In the genomic region with DNA sequence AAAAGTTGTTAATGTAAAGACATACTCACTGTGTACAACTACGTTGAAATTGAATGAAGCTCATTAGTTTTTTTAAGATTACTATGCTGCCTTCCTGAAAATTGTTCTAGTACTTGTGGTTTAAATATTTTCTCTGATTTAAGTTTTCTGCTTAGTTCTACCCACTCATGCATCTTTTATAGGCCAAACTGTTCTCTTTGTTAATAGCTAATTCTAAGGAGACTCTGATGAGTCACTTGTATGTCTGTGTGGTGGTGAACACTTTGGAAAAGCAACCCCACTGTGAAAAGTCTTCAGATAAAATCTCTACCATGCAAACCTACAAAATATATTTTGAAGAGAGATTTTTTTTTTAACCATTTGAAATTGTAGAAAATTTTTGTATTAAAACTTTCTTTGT, we compare ENCODE assay signal across 23 mouse cellular contexts. TPM values are rescaled to one million over a fixed set of nuclear protein-coding genes. Genes with fewer than 3 reads are reported as not detected.
DNase-seq lines count a peak whose midpoint lies in the region; TF ChIP-seq lines count a peak whose summit lies in the region.
"Had no signal": no experiment of that assay in that cellular context is flagged by ENCODE, and none has a peak within 500 bp of the region (broad histone marks: within the 10 kb centered on the region; RNA-seq: fewer than 3 reads in every experiment).

No protein-coding gene starts in this region.

- 63% methylated on average over 1 of the region's 1 CpGs for WGBS in macrophage (ENCODE audit: missing documents)

- peaks cover 20% of the 10 kb centered on the region; the same call in 1 of the 2 replicates for H3K79me2 ChIP-seq in macrophage (ENCODE audit: inconsistent target)

- TF ChIP-seq CTCF in bone marrow macrophage, adult 2 months (IDR thresholded peaks at IDR 0.05; ENCODE audit: low read depth, low read length) = no peak

- H3K4me3 ChIP-seq in bone marrow macrophage, adult 2 months (ENCODE audit: insufficient read depth, low read length) = no peak overlapping the region
- H3K4me3 ChIP-seq in macrophage (ENCODE audit: inconsistent target) = no peak overlapping the region
- H3K4me3 ChIP-seq: heart, adult 2 months; heart, embryonic 10.5 days; heart, embryonic 13.5 days; intestine, embryonic 15.5 days had no signal

- DNase-seq in 416B (ENCODE audit: low read depth) = peak; percentile 51
- DNase-seq in adrenal gland, adult 8-10 months = no peak
- no peak for DNase-seq in testis, postnatal 10 days (ENCODE audit: low spot score)
- DNase-seq in layer of hippocampus, adult 11-12 months (ENCODE audit: low spot score) = no peak
- DNase-seq: adrenal gland, postnatal 10 days; adrenal gland, postnatal 36 days; cerebellum, adult 18-20 months; cerebellum, adult 9-10 months; cerebellum, postnatal 14 days; forebrain, postnatal 0 days; gastrocnemius, postnatal 10 days; gastrocnemius, postnatal 36 days; heart, adult 2 months; heart, postnatal 14 days; heart, postnatal 4 days; kidney, adult 11 months had no signal

- no peaks in the 10 kb centered on the region for H3K36me3 ChIP-seq in macrophage (ENCODE audit: inconsistent target)
- H3K36me3 ChIP-seq: heart, embryonic 10.5 days; heart, embryonic 13.5 days; intestine, embryonic 15.5 days had no signal

- H3K4me1 ChIP-seq in bone marrow macrophage, adult 2 months (ENCODE audit: control insufficient read depth, insufficient read depth, low read length) = peaks cover 24% of the 10 kb centered on the region
- H3K4me1 ChIP-seq: heart, embryonic 10.5 days; heart, embryonic 13.5 days; intestine, embryonic 15.5 days had no signal

- H3K27ac ChIP-seq in bone marrow macrophage, adult 2 months (ENCODE audit: insufficient read depth, low read depth, low read length) = peak overlapping the region; percentile 16; the same call in 1 of the 2 replicates
- 0 out of 2 replicates have a peak overlapping the region, but pooled peaks have one; percentile 34 for H3K27ac ChIP-seq in macrophage
- H3K27ac ChIP-seq: heart, adult 2 months; heart, embryonic 10.5 days; heart, embryonic 13.5 days; intestine, embryonic 15.5 days had no signal

- TF ChIP-seq POLR2A in bone marrow macrophage, adult 2 months (IDR thresholded peaks at IDR 0.05; ENCODE audit: borderline replicate concordance, low read depth, low read length) = no peak

RNA-seq across cellular contexts. Expression of gene AL731706.1, which starts 47.1 kb away (rescaled TPM):
- polyA plus RNA-seq in bone marrow macrophage, adult 2 months (2012; ENCODE audit: insufficient read depth, insufficient read length, missing spikeins) = 8.0 and 19.6 TPM in 2 replicates
- total RNA-seq in macrophage (2018; cell fraction: chromatin; rRNA removed) = 1 to 10 TPM in 25 of 26 experiments, not detected in 1; 1.2 to 7.6 (median 2.8) TPM
- 10 to 100 TPM; 10.3 to 18.2 (median 13.4) TPM for total RNA-seq in macrophage (2018; cell fraction: cytosol; rRNA removed)
- 10 to 100 TPM in 1 of 26 experiments, 1 to 10 TPM in 24, not detected in 1; 1.1 to 11.8 (median 5.2) TPM for total RNA-seq in macrophage (2018; cell fraction: nucleus; rRNA removed)
- 6.9 to 25.4 TPM (median 19.1 TPM) in 3 replicates for polyA plus RNA-seq in macrophage (2018)
- total RNA-seq in adrenal gland, adult 8-10 months (2022) = 10 to 100 TPM in 3 of 4 experiments, 1 to 10 TPM in 1; 7.0 to 16.9 (median 16.2) TPM

RNA-seq across cellular contexts. Expression of gene Mkks, which starts 47.1 kb away (rescaled TPM):
- polyA plus RNA-seq in bone marrow macrophage, adult 2 months (2012; ENCODE audit: insufficient read depth, insufficient read length, missing spikeins) = 16.2 and 26.4 TPM in 2 replicates
- 10 to 100 TPM in 1 of 26 experiments, 1 to 10 TPM in 25; 1.5 to 12.5 (median 3.4) TPM for total RNA-seq in macrophage (2018; cell fraction: chromatin; rRNA removed)
- 10 to 100 TPM in 24 of 26 experiments, 1 to 10 TPM in 2; 8.8 to 23.6 (median 14.8) TPM for total RNA-seq in macrophage (2018; cell fraction: cytosol; rRNA removed)
- 10 to 100 TPM in 1 of 26 experiments, 1 to 10 TPM in 25; 1.5 to 11.4 (median 4.2) TPM for total RNA-seq in macrophage (2018; cell fraction: nucleus; rRNA removed)
- polyA plus RNA-seq in macrophage (2018) = 4.2 to 14.7 TPM (median 6.5 TPM) in 3 replicates
- 10 to 100 TPM; 12.5 to 27.4 (median 22.2) TPM for total RNA-seq in adrenal gland, adult 8-10 months (2022)

RNA-seq across cellular contexts. Expression of gene Slx4ip, which starts 47.2 kb away (rescaled TPM):
- polyA plus RNA-seq in bone marrow macrophage, adult 2 months (2012; ENCODE audit: insufficient read depth, insufficient read length, missing spikeins) = 4.7 and 4.9 TPM in 2 replicates
- 10 to 100 TPM in 23 of 26 experiments, 1 to 10 TPM in 3; 7.1 to 21.5 (median 15.6) TPM for total RNA-seq in macrophage (2018; cell fraction: chromatin; rRNA removed)
- 1 to 10 TPM; 3.5 to 8.5 (median 5.9) TPM for total RNA-seq in macrophage (2018; cell fraction: cytosol; rRNA removed)
- total RNA-seq in macrophage (2018; cell fraction: nucleus; rRNA removed) = 10 to 100 TPM in 24 of 26 experiments, 1 to 10 TPM in 2; 8.5 to 19.5 (median 13.9) TPM
- polyA plus RNA-seq in macrophage (2018) = 3.9 to 6.4 TPM (median 4.0 TPM) in 3 replicates
- 1 to 10 TPM; 6.5 to 8.8 (median 7.3) TPM for total RNA-seq in adrenal gland, adult 8-10 months (2022)

RNA-seq across cellular contexts. Expression of gene AL731706.2, which starts 52.8 kb away (rescaled TPM):
- polyA plus RNA-seq in bone marrow macrophage, adult 2 months (2012; ENCODE audit: insufficient read depth, insufficient read length, missing spikeins) = 3.8 TPM in 1 of 2 replicates, not detected in the other
- not detected for total RNA-seq in macrophage (2018; cell fraction: chromatin; rRNA removed)
- 10 to 100 TPM in 9 of 26 experiments, 1 to 10 TPM in 3, not detected in 14; 8.4 to 28.2 (median 15.3) TPM for total RNA-seq in macrophage (2018; cell fraction: cytosol; rRNA removed)
- not detected for total RNA-seq in macrophage (2018; cell fraction: nucleus; rRNA removed)
- 17.0 TPM in 1 of 3 replicates, not detected in the others for polyA plus RNA-seq in macrophage (2018)
- 10 to 100 TPM in 2 of 4 experiments, 1 to 10 TPM in 1, not detected in 1; 6.7 to 19.6 (median 15.6) TPM for total RNA-seq in adrenal gland, adult 8-10 months (2022)
- total RNA-seq: forebrain, postnatal 0 days; MEL had no signal
- polyA plus RNA-seq: brain, embryonic 14.5 days; heart, adult 2 months had no signal
